Mouse (Mus musculus) layer of hippocampus, adult 9-10 months (tissue): ENCODE measurements around the gene P4htm.
"Not testable (repeated sequence)": the region's sequence is repeated elsewhere in the genome, so short reads cannot be mapped to it uniquely, and the experiment has no call there.

ENCODE experiments used
- DNase-seq: peaks from one replicate; pipeline ENCODE4 v3.0.0; 2022; ENCODE audit warnings: low spot score

Gene P4htm

GRCm38 (mm10) chr9:108596998-108597764 lies at the start of gene P4htm:
Gene P4htm (minus strand): TSS chr9:108597667.
- no peak for DNase-seq

- no peak for DNase-seq
These were observed 42.4 kb upstream of the P4htm start for GRCm38 (mm10) chr9:108639825-108640224.

- DNase-seq, result no peak
These were observed 37.9 kb upstream of the P4htm start for GRCm38 (mm10) chr9:108635415-108635814.

- no peak for DNase-seq
These were observed 36.4 kb upstream of the P4htm start for GRCm38 (mm10) chr9:108633846-108634245.

GRCm38 (mm10) chr9:108632375-108632774 lies 34.9 kb upstream of the P4htm start:
- no peak for DNase-seq

GRCm38 (mm10) chr9:108631631-108632256 lies 34.3 kb upstream of the P4htm start:
- DNase-seq, result no peak

DNA sequence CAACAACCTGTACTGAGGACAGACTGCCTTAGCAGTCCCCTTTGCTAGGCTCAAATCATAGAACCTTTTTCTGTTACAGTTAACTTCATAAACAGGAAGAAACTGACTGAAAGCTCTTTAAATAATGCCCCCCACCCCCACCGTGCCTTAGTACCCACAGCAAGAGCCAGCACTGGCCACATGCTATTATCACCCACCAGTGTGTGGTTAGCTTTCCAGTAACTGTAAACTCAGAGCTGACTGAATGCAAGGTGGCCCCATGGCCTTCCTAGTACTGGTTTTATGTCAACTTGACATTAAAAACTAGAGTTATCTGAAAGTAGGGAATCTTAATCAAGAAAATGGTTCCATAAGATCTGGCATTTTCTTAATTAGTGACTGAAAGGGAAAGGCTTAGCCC lies 33.2 kb upstream of the P4htm start:
- DNase-seq, result no peak

GRCm38 (mm10) chr9:108628141-108628540 lies 30.7 kb upstream of the P4htm start:
- no peak for DNase-seq

GRCm38 (mm10) chr9:108626498-108626897 lies 29.0 kb upstream of the P4htm start:
- DNase-seq, result no peak

DNA sequence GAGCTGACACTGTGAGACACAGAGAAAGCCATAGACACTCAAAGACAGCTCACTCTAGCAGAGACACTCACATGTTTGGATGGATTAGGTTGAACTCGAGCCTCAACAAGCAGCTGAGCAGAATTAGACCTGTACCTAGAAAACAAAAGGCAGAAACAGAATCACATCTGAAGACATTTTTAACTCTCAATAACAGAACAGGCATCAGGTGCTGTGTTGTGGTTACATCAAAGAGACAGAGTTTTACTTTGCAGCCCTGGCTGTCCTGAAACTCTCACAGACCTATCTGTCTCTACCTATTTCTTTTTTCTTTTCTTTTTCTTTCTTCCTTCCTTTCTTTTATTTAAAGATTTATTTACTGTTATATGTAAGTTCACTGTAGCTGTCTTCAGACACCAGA lies 19.8 kb upstream of the P4htm start:
- DNase-seq, result no peak

DNA sequence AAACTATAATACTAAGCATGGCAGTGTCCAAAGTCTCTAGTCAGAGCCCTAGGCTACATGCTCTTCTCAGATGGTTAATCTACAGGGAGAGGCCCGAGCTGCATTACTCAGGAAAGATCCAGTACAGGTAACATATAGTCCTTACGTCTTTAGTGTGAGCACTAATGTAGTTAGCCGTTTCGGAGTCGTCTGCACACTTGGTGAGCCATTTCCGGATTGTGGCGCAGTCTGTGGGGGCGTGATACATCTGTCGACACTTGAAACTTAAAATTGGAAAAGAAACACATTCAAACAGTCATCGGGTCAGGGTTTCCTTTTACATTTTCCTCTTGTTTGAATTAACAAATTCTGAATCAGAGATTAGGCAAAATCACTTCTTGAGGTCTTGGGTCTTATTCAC lies 14.0 kb upstream of the P4htm start:
- DNase-seq, result no peak

GRCm38 (mm10) chr9:108608889-108609288 lies 11.4 kb upstream of the P4htm start:
- no peak for DNase-seq

DNA sequence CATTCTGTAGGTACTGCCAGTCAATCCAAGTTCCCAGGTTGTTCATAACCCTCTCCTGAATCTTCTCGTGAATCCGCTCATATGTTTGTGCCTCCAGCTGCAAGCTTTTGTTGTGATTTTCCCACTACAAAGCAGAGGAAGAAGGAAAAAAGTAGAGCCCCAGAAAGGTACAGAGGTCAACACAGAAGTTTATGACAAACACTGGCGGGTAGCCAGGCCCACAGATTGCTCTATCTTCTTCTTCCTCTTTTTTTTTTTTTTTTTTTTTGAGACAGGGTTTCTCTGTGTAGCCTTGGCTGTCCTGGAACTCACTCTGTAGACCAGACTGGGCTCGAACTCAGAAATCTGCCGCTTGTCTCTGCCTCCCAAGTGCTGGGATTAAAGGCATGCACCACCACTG lies 10.5 kb upstream of the P4htm start:
- not testable (repeated sequence) for DNase-seq

GRCm38 (mm10) chr9:108601986-108602385 lies 4.5 kb upstream of the P4htm start:
- no peak for DNase-seq

GRCm38 (mm10) chr9:108600011-108600410 lies 2.5 kb upstream of the P4htm start:
- DNase-seq, result no peak

DNA sequence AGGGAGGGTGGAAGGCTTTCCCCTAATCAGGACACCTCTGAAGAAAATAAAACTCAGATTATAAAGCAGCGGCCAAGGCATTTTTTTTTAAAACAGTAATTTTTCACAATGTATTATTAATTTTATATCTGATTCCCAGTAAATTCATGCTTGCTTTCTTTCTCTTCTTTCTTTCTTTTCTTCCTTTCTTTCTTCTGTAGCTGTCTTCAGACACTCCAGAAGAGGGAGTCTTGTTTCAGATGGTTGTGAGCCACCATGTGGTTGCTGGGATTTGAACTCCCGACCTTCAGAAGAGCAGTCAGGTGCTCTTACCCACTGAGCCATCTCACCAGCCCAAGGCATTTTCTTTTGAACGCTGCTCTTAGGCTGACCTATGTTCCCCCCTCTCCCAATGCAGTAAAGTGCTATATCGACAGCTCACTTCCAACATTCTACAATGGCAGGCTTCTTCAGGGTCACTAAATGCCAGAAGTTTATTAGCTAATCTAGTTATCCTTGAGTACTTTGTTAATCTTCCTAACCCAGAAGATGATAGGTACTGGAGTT lies 1.6 kb upstream of the P4htm start:
- DNase-seq, result no peak

DNA sequence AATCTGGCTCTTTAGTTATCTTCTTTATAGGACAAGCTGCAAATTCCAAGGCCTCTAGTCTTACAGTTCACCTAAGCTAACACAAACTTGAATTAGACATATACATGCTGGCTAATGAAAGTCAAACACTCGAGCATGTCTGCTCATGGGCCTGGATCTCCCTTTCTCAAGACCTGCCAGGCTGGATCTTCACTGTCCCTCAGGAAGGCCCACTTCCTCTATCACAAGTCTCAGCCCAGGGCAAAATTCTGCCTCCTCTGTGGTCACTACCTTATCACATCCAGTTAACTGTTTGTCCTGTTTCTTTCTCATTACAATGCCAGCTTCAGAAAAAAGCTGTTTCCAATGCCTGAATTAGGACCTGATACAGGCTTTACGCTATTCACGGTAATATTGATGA lies 3.1 kb downstream of the P4htm start:
- no peak for DNase-seq

DNA sequence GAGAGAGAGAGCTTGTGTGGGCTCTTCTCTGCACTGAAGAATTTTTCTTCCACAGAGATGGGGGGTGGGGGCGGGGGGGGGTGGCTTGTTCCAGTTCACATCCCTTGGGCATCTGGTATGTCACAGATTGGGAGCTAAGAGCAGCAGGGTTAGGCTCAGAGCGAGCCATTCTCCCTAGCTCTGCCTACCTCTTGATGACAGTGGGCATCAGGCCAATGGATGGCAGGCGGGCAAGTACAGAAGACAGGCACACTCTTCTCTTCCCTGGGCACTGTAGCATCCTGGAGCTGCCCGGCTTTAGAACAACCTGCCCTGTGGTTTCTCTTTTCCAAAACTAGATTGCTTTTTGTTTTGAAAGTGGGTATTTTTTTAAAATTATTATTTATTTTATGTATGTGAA lies 6.0 kb downstream of the P4htm start:
- no peak for DNase-seq

DNA sequence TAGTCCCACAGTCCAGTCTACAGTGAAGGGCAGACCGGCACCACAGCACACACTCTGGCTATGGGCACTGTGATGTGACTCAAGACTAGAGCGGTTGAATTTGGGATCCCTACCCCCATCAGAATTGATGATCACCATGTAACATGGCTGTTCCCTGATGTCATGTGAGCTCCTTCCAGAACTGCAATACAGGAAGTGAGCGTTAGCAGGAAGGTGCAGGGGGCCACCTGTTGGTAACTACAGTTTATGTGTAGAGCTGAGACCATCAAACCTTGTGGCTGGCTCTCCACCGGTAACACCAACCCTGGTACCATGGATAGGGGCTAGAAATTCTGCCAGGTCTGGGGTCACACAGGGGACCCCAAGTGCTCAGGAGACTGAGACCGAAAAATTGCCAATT lies 8.2 kb downstream of the P4htm start:
- DNase-seq, result no peak

DNA sequence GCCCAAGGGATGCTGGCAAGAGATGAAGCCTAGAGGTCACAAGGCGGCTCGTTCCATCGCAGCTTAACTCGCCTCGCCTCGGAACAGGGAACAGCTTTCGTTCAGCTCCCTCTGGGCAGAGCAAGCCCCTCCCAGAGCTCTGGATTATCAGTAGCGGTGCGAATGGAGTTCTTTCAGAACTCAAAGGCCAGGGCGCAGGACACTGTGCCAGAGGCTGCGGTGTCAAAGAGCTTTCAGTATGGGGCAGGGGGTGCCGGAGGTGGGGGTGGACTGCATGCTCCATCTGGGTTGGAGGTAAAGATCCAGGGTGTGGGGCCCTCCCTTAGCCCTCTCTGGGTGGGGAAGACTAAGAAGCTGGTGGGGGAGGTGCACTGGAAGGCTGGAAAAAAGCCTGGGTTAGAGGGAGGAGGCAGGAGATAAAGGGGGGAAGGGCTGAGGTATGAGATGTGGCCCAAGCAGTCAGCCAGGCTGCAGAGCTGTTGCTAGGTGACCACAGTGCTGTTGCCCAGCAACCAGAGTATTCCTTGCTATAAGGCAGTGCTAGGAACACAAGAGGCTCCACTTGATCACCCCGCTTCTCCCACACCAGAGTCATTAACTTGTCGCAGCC lies 9.8 kb downstream of the P4htm start:
- peak; percentile 79 for DNase-seq

DNA sequence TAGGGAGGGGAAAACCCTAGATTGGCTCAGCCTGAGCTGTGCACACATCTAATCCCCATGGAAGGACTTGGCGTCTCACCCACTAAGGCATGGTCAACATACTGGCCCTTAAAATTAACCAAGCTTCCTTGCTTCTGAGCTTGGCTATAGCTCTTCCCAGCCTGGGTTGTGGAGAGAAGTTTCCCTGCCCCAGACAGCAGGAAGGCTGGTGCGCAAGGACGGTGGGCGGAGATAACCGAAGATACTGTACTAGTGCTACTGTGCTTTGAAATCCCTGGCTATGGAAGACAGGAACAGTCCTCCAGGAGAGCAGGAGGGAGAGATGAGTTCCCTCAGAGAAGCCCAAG lies 18.1 kb downstream of the P4htm start:
- DNase-seq, result no peak

DNA sequence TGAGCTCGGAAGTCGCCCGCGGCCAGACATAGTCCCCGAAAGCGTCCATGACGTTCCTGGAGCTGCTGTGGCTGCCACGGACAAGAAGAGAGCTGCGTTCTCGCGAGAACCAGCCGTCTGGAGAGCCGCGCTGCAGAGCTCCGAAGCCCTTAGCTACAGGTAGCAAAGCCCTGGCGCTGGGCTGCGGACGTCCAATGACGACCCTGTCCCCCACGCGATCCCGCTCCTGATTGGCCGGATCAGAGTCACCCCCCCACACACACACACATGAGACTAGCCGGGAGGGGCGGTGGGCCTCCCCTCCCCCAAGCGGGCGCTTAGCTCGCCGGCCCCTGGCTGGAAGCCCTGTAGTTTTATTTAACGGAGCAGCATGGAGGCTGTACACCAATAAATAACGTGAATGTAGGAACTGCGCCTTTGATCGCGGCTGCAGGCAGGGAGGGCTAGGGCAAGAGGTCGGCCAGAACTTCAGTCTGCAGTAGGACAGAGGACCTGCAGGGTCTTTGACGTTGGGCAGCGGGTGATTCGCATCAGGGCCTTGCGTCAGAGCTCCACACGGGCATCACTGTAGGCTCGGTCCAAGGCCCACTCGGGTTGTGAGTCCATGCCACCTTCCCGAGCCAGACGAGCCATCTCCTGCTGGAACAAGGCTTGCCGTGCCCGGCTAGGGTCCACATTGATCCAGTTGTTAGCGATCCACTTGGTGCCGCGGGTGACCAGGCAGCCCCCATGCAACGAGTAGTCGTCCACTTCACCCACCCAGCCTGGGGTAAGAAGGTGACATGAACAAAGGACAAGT lies 18.7 kb downstream of the P4htm start, which contains the start of gene Wdr6:
TSS of gene Wdr6 (minus strand) at position 195 of the 799 bp plus-strand sequence.
- DNase-seq, result peak; percentile 77
